Mouse (Mus musculus) embryonic facial prominence, embryonic 11.5 days (tissue): ENCODE results near the gene Olfr1352. TPM values are rescaled to one million over a fixed set of nuclear protein-coding genes. Genes with fewer than 3 reads are reported as not detected.
"Not testable (repeated sequence)": the region's sequence is repeated elsewhere in the genome, so short reads cannot be mapped to it uniquely, and the experiment has no call there.

ENCODE experiments used
- ATAC-seq: fragments of 200-750 bp; cut with Nextera tagmentation; replicated peaks from 2 replicates; pipeline ENCODE4 v1.8.0; 2017; ENCODE audit warnings: low read depth; ENCODE audit not compliant: insufficient number of reproducible peaks, low FRiP score, low TSS enrichment
- DNase-seq: peaks from one replicate; pipeline ENCODE4 v3.0.0-alpha.2; 2015; ENCODE audit warnings: low spot score
- H3K27ac ChIP-seq: fragments of 300-500 bp; sonication (generic); replicated peaks from 2 replicates; pipeline ENCODE4 v1.5.1; 2014; ENCODE audit warnings: mild to moderate bottlenecking, low read depth, low read length, control low read depth
- H3K27me3 ChIP-seq: fragments of 300-500 bp; sonication (generic); 2 replicates; pipeline ENCODE4 v1.6.1; 2014; ENCODE audit warnings: mild to moderate bottlenecking, low read length, moderate library complexity, mixed read lengths; ENCODE audit not compliant: control insufficient read depth, insufficient read depth
- H3K36me3 ChIP-seq: fragments of 300-500 bp; sonication (generic); replicated peaks from 2 replicates; pipeline ENCODE4 v1.6.1; 2014; ENCODE audit warnings: low read depth, mild to moderate bottlenecking, low read length, moderate library complexity, mixed read lengths; ENCODE audit not compliant: control insufficient read depth, insufficient read depth
- H3K4me1 ChIP-seq: fragments of 300-500 bp; sonication (generic); 2 replicates; pipeline ENCODE4 v1.6.1; 2014; ENCODE audit warnings: low read length, mixed read lengths; ENCODE audit not compliant: control insufficient read depth, insufficient read depth
- H3K4me2 ChIP-seq: fragments of 300-500 bp; sonication (generic); 2 replicates; pipeline ENCODE4 v1.6.1; 2014; ENCODE audit warnings: low read depth, mild to moderate bottlenecking, control low read depth, low read length, moderate library complexity
- H3K4me3 ChIP-seq: fragments of 300-500 bp; sonication (generic); 2 replicates; pipeline ENCODE4 v1.5.1; 2014; ENCODE audit warnings: low read depth, low read length, control low read depth
- H3K9ac ChIP-seq: fragments of 300-500 bp; sonication (generic); replicated peaks from 2 replicates; pipeline ENCODE4 v1.6.1; 2014; ENCODE audit warnings: mild to moderate bottlenecking, control low read depth, low read length
- H3K9me3 ChIP-seq: fragments of 300-500 bp; sonication (generic); replicated peaks from 2 replicates; pipeline ENCODE4 v1.6.1; 2016; ENCODE audit warnings: mild to moderate bottlenecking, low read length, inconsistent platforms, mixed read lengths; ENCODE audit not compliant: control insufficient read depth
- WGBS: fragments of 180-500 bp; shearing (Covaris S2); extraction: QIAGEN DNeasy Blood & Tissue Kit; methylation state at CpG from one replicate; pipeline ENCODE4 v1.1.7; 2014; 5-methylcytosine and 5-hydroxymethylcytosine counted together
- polyA plus RNA-seq: library from polyadenylated mRNA; unstranded; fragments of >200 nt; fragmentation: Nextera tagmentation; extraction: Ambion mirVana; gene quantifications from 2 replicates; pipeline ENCODE4 v1.2.1, GENCODE M21; 2014

Olfr1352 gene
- polyA plus RNA-seq: not detected in 2 replicates

DNA sequence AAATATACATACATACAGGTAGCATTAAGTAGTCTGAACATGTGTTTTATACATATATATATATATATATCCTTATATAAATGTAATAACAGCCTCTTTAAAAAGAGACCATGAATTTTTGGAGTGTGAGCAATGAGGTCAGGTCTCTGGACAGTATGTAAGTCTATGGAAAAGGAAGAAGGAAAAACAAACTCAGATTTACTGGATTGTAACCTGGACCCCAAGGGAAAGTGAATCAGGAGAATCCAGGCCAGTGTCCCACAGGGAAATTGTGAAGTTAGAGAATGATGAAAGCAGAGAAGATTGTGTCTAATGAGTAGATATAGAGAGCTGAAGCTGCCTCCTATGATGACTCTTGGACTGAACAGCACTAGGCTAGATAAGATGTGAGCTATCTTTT is at the start of gene Olfr1352:
Olfr1352 (plus strand) TSS at position 301 of the 400 bp plus-strand sequence.
- H3K27me3 ChIP-seq: no peaks in the 10 kb centered on the region
- no peak within 1 kb of the TSS for H3K4me3 ChIP-seq
- no peak within 1 kb of the TSS for H3K4me2 ChIP-seq
- no peak within 1 kb of the TSS for H3K27ac ChIP-seq
- DNase-seq (no peak), ATAC-seq (no peak)
- H3K36me3 ChIP-seq: no peaks in the 10 kb centered on the region
- no peaks in the 10 kb centered on the region for H3K4me1 ChIP-seq
- no peak within 1 kb of the TSS for H3K9ac ChIP-seq
- H3K9me3 ChIP-seq: no peaks in the 10 kb centered on the region

- not testable (repeated sequence) for H3K36me3 ChIP-seq, H3K4me1 ChIP-seq, DNase-seq, H3K9ac ChIP-seq, H3K4me2 ChIP-seq, H3K27ac ChIP-seq, H3K27me3 ChIP-seq, ATAC-seq, H3K4me3 ChIP-seq, H3K9me3 ChIP-seq
- 77% methylated on average over 1 of the region's 1 CpGs for WGBS
These were observed 30.5 kb upstream of the Olfr1352 start, which contains the start of gene Olfr8 for GRCm38 (mm10) chr10:78950336-78950735. TSS of gene Olfr8 (plus strand) at chr10:78950636.

DNA sequence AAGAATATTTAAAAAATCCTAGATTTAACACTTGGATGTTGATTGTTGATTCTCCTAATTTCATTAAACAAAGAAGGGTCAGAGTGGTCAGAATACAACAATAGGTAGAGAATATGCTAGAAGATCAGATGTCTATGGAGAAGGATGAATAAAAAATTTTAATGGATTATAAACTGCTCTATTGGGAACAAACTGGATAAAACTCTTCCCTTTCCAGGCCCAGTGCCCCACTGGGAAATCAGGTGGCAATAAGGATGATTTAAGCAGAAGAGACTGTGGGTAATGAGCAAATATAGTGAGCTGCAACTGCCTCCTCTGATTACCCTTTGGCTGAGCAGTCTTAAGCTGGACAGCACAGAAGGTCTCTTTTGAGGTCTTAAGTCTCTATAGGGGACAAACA is 17.8 kb upstream of the Olfr1352 start, which contains the start of gene Olfr1353:
Olfr1353 (plus strand) TSS at position 301 of the 400 bp plus-strand sequence.
- not testable (repeated sequence) for H3K36me3 ChIP-seq, H3K4me1 ChIP-seq, H3K4me3 ChIP-seq, DNase-seq, H3K4me2 ChIP-seq, H3K9me3 ChIP-seq, H3K27ac ChIP-seq, H3K27me3 ChIP-seq, H3K9ac ChIP-seq, ATAC-seq

DNA sequence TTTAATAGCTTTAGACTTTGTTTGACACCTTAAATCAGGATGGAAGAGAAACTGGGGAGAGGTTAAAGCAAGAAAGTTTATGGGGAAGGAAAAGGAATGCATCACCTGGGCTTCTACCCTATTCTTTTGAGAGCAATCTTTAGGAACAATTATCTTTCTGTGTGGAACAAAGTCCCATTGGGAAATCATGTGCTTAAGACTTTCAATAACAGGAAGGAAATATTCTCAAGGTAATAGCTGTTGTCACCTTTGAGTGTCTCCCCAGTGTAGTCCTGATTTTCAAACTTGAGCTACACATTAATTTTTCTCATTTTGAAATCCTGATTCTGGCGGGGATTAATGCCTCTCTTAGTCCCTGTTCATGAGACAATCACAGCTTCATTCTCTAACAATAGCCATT is 31.3 kb downstream of the Olfr1352 start, which contains the start of gene Olfr1351:
Olfr1351 (plus strand) TSS at position 301 of the 400 bp plus-strand sequence.
- no peak within 1 kb of the TSS for H3K9ac ChIP-seq
- no peaks in the 10 kb centered on the region for H3K36me3 ChIP-seq
- H3K27me3 ChIP-seq: no peaks in the 10 kb centered on the region
- DNase-seq: no peak
- ATAC-seq: no peak
- H3K4me2 ChIP-seq: no peak within 1 kb of the TSS
- H3K4me3 ChIP-seq: no peak within 1 kb of the TSS
- H3K27ac ChIP-seq: no peak within 1 kb of the TSS
- WGBS: 78% methylated on average over 1 of the region's 1 CpGs
- H3K4me1 ChIP-seq: no peaks in the 10 kb centered on the region
- no peaks in the 10 kb centered on the region for H3K9me3 ChIP-seq

GRCm38 (mm10) chr10:79028441-79028840 is 47.6 kb downstream of the Olfr1352 start, which contains the start of gene Olfr57:
TSS of gene Olfr57 (plus strand) at chr10:79028741.
- no peak for DNase-seq
- no peaks in the 10 kb centered on the region for H3K4me1 ChIP-seq
- no peak within 1 kb of the TSS for H3K9ac ChIP-seq
- no peaks in the 10 kb centered on the region for H3K27me3 ChIP-seq
- no peaks in the 10 kb centered on the region for H3K9me3 ChIP-seq
- ATAC-seq: no peak
- H3K4me3 ChIP-seq: no peak within 1 kb of the TSS
- no peak within 1 kb of the TSS for H3K27ac ChIP-seq
- H3K4me2 ChIP-seq: no peak within 1 kb of the TSS
- H3K36me3 ChIP-seq: no peaks in the 10 kb centered on the region

Other genes starting within 250 kb of the Olfr1352 start
- gene Ccdc105, start 228.0 kb upstream of the Olfr1352 start, polyA plus RNA-seq: 0.11 TPM in 1 of 2 replicates, not detected in the other
- gene Slc1a6, start 200.6 kb upstream of the Olfr1352 start, polyA plus RNA-seq: 1.1 and 1.3 TPM in 2 replicates
- gene Olfr1356, start 128.9 kb upstream of the Olfr1352 start, polyA plus RNA-seq: not detected in 2 replicates
- gene Olfr1355, start 105.5 kb upstream of the Olfr1352 start, polyA plus RNA-seq: not detected in 2 replicates
- not detected in 2 replicates for gene Olfr1354, start 67.9 kb upstream of the Olfr1352 start, polyA plus RNA-seq
- not detected in 2 replicates for gene Olfr8, start 30.4 kb upstream of the Olfr1352 start, polyA plus RNA-seq
- gene Olfr1353, start 17.7 kb upstream of the Olfr1352 start, polyA plus RNA-seq: not detected in 2 replicates
- not detected in 2 replicates for gene Olfr1351, start 31.4 kb downstream of the Olfr1352 start, polyA plus RNA-seq
- gene Olfr57, start 47.7 kb downstream of the Olfr1352 start, polyA plus RNA-seq: not detected in 2 replicates
- 45.8 and 49.2 TPM in 2 replicates for gene 2610008E11Rik, start 116.5 kb downstream of the Olfr1352 start, polyA plus RNA-seq
- not detected in 2 replicates for gene Vmn2r80, start 167.7 kb downstream of the Olfr1352 start, polyA plus RNA-seq